In the genomic region with DNA sequence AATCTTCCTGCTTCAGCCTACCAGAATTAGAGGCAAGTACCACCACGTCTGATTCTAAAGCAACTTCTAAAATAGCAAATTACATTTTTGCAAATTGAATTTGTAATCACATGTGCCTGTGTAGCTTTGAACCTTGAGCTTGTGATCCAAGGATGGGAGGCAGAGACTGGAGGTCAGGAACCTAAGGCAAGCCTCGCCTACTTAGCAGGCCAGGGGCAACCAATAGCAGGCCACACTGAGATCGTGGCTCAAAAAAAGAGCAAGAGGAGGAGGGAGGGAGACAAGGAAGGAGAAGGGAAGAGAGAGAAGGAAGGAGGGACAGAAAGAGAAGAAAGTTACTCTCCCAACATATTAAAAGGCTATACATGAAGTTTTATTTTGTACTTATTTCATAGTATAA, we compare ENCODE assay signal across 13 mouse cellular contexts. TPM values are rescaled to one million over a fixed set of nuclear protein-coding genes. Genes with fewer than 3 reads are reported as not detected.
DNase-seq lines count a peak whose midpoint lies in the region; ATAC-seq and TF ChIP-seq lines count a peak whose summit lies in the region.
"Had no signal": no experiment of that assay in that cellular context is flagged by ENCODE, and none has a peak within 500 bp of the region (broad histone marks: within the 10 kb centered on the region; RNA-seq: fewer than 3 reads in every experiment).

No protein-coding gene starts in this region.

- no peak for TF ChIP-seq CTCF in lung, postnatal 0 days (IDR thresholded peaks at IDR 0.05)

- 0 out of 2 replicates have a peak overlapping the region, but pooled peaks have one; percentile 8 for H3K4me2 ChIP-seq in heart, embryonic 15.5 days
- no peak overlapping the region for H3K4me2 ChIP-seq in lung, postnatal 0 days (replicated peaks; ENCODE audit: low read depth, low read length)
- H3K4me2 ChIP-seq in midbrain, embryonic 15.5 days = peak overlapping the region; percentile 13
- H3K4me2 ChIP-seq: limb, embryonic 12.5 days had no signal

- no peak for ATAC-seq in heart, embryonic 15.5 days (replicated peaks; ENCODE audit: insufficient number of reproducible peaks, insufficient read depth, low FRiP score, low read depth)
- ATAC-seq in lung, postnatal 0 days = no peak
- no peak for ATAC-seq in midbrain, embryonic 15.5 days (replicated peaks)
- ATAC-seq: activated CD4-positive, CD25-positive, alpha-beta regulatory T cell, adult 4 months had no signal

- no peaks in the 10 kb centered on the region for H3K27me3 ChIP-seq in heart, embryonic 15.5 days
- no peaks in the 10 kb centered on the region for H3K27me3 ChIP-seq in lung, postnatal 0 days (replicated peaks; ENCODE audit: insufficient read depth, low read length)
- H3K27me3 ChIP-seq in embryonic facial prominence, embryonic 10.5 days (replicated peaks; ENCODE audit: low read depth, poor library complexity, severe bottlenecking) = no peaks in the 10 kb centered on the region
- no peaks in the 10 kb centered on the region for H3K27me3 ChIP-seq in midbrain, embryonic 15.5 days (replicated peaks)
- H3K27me3 ChIP-seq: limb, embryonic 12.5 days had no signal

- peaks cover 36% of the 10 kb centered on the region for H3K4me1 ChIP-seq in heart, embryonic 15.5 days (replicated peaks)
- H3K4me1 ChIP-seq in lung, postnatal 0 days (ENCODE audit: insufficient read depth, low read depth, low read length) = peaks cover 6% of the 10 kb centered on the region; the same call in 1 of the 2 replicates
- peaks cover 32% of the 10 kb centered on the region for H3K4me1 ChIP-seq in embryonic facial prominence, embryonic 10.5 days
- peaks cover 33% of the 10 kb centered on the region for H3K4me1 ChIP-seq in midbrain, embryonic 15.5 days

- H3K9ac ChIP-seq in heart, embryonic 15.5 days = no peak overlapping the region
- no peak overlapping the region for H3K9ac ChIP-seq in lung, postnatal 0 days (replicated peaks; ENCODE audit: low read depth)
- no peak overlapping the region for H3K9ac ChIP-seq in midbrain, embryonic 15.5 days
- H3K9ac ChIP-seq: limb, embryonic 12.5 days had no signal

- 40% methylated on average over 3 of the region's 3 CpGs for WGBS in heart, embryonic 15.5 days
- 45% methylated on average over 3 of the region's 3 CpGs for WGBS in lung, postnatal 0 days
- WGBS in embryonic facial prominence, embryonic 10.5 days = 48% methylated on average over 3 of the region's 3 CpGs
- 47% methylated on average over 3 of the region's 3 CpGs for whole genome bisulfite sequencing in midbrain, embryonic 15.5 days

- H3K27ac ChIP-seq in heart, embryonic 15.5 days = peak overlapping the region; percentile 73
- peak overlapping the region; percentile 51; the same call in 1 of the 2 replicates for H3K27ac ChIP-seq in lung, postnatal 0 days (ENCODE audit: low read length)
- peak overlapping the region; percentile 54 for H3K27ac ChIP-seq in embryonic facial prominence, embryonic 10.5 days (replicated peaks)
- 0 out of 2 replicates have a peak overlapping the region, but pooled peaks have one; percentile 45 for H3K27ac ChIP-seq in midbrain, embryonic 15.5 days
- H3K27ac ChIP-seq: limb, embryonic 12.5 days had no signal

- no peak overlapping the region for H3K4me3 ChIP-seq in heart, embryonic 15.5 days
- H3K4me3 ChIP-seq in lung, postnatal 0 days (ENCODE audit: low read depth, low read length) = no peak overlapping the region
- no peak overlapping the region for H3K4me3 ChIP-seq in embryonic facial prominence, embryonic 10.5 days
- no peak overlapping the region for H3K4me3 ChIP-seq in midbrain, embryonic 15.5 days
- H3K4me3 ChIP-seq: limb, embryonic 12.5 days had no signal

- no peaks in the 10 kb centered on the region for H3K9me3 ChIP-seq in heart, embryonic 15.5 days (replicated peaks)
- no peaks in the 10 kb centered on the region for H3K9me3 ChIP-seq in lung, postnatal 0 days (ENCODE audit: low read length)
- no peaks in the 10 kb centered on the region for H3K9me3 ChIP-seq in embryonic facial prominence, embryonic 10.5 days
- no peaks in the 10 kb centered on the region for H3K9me3 ChIP-seq in midbrain, embryonic 15.5 days
- H3K9me3 ChIP-seq: limb, embryonic 12.5 days had no signal

- DNase-seq in heart, postnatal 4 days = no peak
- DNase-seq in lung, postnatal 0 days (ENCODE audit: low spot score) = no peak
- DNase-seq in lung, postnatal 14 days = no peak
- no peak for DNase-seq in embryonic facial prominence, embryonic 10.5 days (ENCODE audit: low spot score)
- no peak for DNase-seq in kidney, postnatal 4 days
- DNase-seq: gastrocnemius, postnatal 25 days; kidney, adult 2 months; layer of hippocampus, adult 9-11 months; thymus, postnatal 36 days had no signal

- TF ChIP-seq EP300 in lung, postnatal 0 days (IDR thresholded peaks at IDR 0.05) = no peak

- H3K36me3 ChIP-seq in heart, embryonic 15.5 days = peaks cover 10% of the 10 kb centered on the region; the same call in 1 of the 2 replicates
- no peaks in the 10 kb centered on the region for H3K36me3 ChIP-seq in lung, postnatal 0 days (ENCODE audit: insufficient read depth, low read length)
- peaks cover 31% of the 10 kb centered on the region for H3K36me3 ChIP-seq in embryonic facial prominence, embryonic 10.5 days (replicated peaks)
- H3K36me3 ChIP-seq in midbrain, embryonic 15.5 days (replicated peaks) = no peaks in the 10 kb centered on the region

RNA-seq across cellular contexts. Expression of gene Atf7ip, which starts 28.5 kb away (rescaled TPM):
- 30.3 and 32.6 TPM in 2 replicates for polyA plus RNA-seq in heart, embryonic 15.5 days (2015; fragmentation: Nextera tagmentation; extraction: Ambion mirVana)
- 100 to 1,000 TPM; 107 to 108 TPM for total RNA-seq in heart, postnatal 4 days (2021)
- polyA plus RNA-seq in lung, postnatal 0 days (2015; fragmentation: Nextera tagmentation; extraction: Ambion mirVana) = 13.9 and 14.9 TPM in 2 replicates
- 48.0 and 50.9 TPM in 2 replicates for polyA plus RNA-seq in embryonic facial prominence, embryonic 10.5 days (2016; fragmentation: Nextera tagmentation; extraction: Ambion mirVana)
- 43.4 and 44.7 TPM in 2 replicates for polyA plus RNA-seq in midbrain, embryonic 15.5 days (2015; fragmentation: Nextera tagmentation; extraction: Ambion mirVana)
